Mouse (Mus musculus) cerebellum, adult 18-20 months (tissue): ENCODE data around the gene Prickle3.
A peak's percentile ranks its signal among the peaks of the same experiment; 100 is the strongest.

ENCODE experiments used
- DNase-seq, 2 experiments: peaks; one replicate each; pipeline ENCODE4 v3.0.0; 2021

The Prickle3 gene

GRCm38 (mm10) chrX:7657221-7657639 is at the start of gene Prickle3:
Gene Prickle3, plus strand, starts transcription at chrX:7657260.
- no peak for DNase-seq

GRCm38 (mm10) chrX:7610035-7610434 is 47.0 kb upstream of the Prickle3 start:
- peak; percentile 36 to 42 for DNase-seq

- DNase-seq: peak; percentile 26 to 42
Observed at GRCm38 (mm10) chrX:7610536-7611258, 46.4 kb upstream of the Prickle3 start.

DNA sequence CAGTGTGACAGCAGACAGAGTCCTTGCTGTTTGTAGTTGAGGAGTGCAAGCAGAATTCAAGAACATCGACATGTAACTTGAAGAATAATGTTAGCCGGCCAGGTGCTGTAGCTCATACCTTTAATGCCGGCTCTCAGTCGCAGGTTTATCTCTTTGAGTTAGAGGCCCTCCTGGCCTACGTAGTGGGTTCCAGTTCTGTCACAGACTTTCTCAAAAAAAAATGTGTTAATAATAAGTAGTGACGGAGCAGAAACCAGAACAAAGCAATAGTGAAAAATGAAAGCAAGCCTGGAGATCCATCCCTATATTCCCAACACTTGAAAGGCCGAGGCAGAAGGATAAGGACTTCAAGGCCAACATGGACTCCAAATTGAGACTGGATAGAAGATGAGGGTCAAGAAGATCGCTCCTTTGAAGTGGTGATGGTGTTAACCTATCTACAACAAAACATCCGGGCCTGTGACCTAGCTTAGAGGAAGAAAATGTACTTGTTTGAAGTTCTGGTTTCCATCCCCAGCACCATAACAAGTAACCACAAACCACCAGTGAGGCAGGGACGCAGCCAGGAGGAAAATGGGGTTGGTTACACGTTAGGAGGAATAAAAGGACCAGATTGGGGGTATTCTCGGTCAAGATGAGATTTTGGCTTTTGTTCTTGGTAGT is 39.0 kb upstream of the Prickle3 start:
- DNase-seq: no peak

DNA sequence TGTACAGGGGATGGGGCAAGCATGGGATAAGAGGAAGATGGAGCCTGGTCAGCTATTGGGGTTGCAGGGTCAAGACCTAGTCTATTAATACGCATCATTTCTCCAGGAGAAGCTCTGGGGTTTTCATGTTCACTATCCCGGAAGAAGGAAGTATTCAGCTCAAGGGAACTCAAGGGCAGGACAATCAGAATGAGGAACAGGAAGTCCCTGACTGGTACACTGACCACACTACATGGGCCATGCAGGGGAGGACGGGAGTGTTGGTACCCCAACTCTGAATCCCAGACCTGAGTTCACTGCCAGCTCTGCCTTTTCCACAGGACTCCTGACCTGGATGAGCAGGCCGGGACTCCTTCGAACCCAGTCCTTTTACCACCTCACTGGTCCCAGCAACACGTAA is 24.5 kb upstream of the Prickle3 start:
- no peak for DNase-seq

DNA sequence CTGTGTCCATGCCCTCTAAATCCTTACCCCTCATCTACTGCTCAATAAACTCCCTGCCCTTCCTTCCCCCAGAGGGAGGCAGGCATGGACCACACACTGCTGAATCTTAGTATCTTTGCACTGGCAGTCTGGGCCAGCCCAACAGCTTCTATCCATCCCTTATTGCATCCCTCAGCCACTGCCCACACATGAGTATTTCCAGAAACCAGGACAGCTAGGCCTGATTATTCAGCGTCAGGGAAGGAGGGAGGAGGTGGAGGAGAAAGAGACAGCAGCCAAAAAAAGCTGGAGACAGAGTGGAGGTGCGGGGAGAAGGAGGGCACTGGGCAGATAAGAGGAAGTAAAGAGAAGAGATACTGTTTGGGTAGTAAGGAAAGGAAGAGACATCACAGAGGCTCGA is 22.0 kb upstream of the Prickle3 start:
- no peak for DNase-seq

GRCm38 (mm10) chrX:7638401-7639091 is 18.5 kb upstream of the Prickle3 start, which contains the start of gene Syp:
Gene Syp, plus strand, starts transcription at chrX:7638471.
- peak; percentile 90 to 94 for DNase-seq

DNA sequence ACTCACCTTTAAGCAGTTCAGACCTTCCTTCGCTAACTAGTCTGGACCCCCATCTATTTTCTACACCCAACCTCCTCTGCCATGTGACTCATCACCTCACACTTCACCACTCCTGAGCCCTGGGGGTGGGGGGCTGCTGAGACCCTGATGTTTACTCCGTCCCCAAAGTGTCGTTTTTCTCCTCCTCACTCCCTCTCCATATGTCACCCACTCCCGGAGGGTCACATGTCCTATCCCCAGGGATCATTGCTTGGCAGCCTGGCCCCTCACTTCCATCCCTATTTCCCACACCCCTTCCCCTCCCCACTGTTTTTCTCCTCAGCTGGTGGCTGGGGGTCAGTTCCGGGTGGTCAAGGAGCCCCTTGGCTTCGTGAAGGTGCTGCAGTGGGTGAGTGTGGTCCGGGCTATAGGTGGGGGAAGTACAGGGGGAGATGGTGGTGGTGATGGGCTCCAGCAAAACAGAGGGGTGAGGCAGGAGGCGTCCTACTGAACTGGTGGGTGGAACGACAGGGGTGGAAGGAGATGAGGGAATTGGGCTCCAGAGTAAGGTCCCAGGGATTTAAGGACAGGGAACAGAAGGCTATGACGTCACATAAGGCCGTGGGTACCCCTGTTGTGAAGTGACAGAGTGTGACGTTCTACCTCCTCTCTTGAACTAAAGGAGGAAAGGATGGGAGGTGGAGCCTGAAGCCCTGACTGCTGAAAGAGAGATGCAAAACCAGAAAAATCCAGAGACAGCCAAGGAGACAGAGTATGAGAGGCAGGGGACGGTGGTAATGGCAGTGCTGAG is 17.3 kb upstream of the Prickle3 start:
- peak; percentile 38 to 43 for DNase-seq

DNA sequence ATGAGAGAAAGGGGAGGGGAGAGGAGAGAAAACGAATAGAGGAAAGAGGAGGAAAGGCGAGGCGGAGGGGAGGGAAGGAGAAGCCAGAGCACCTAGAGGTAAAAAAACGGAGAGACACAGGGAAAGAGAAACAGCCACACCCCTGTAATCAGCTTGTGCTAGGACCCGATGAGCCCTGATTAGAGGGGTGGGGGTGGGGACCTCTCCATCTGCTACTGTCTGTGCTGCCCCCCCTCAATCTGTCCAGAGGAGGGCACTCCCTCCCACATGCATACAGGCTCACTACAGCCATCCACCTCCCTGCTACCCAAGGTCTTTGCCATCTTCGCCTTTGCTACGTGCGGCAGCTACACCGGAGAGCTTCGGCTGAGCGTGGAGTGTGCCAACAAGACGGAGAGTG is 16.3 kb upstream of the Prickle3 start:
- DNase-seq: peak; percentile 23 to 34

GRCm38 (mm10) chrX:7645349-7645748 is 11.7 kb upstream of the Prickle3 start:
- DNase-seq: peak; percentile 77 to 82

DNA sequence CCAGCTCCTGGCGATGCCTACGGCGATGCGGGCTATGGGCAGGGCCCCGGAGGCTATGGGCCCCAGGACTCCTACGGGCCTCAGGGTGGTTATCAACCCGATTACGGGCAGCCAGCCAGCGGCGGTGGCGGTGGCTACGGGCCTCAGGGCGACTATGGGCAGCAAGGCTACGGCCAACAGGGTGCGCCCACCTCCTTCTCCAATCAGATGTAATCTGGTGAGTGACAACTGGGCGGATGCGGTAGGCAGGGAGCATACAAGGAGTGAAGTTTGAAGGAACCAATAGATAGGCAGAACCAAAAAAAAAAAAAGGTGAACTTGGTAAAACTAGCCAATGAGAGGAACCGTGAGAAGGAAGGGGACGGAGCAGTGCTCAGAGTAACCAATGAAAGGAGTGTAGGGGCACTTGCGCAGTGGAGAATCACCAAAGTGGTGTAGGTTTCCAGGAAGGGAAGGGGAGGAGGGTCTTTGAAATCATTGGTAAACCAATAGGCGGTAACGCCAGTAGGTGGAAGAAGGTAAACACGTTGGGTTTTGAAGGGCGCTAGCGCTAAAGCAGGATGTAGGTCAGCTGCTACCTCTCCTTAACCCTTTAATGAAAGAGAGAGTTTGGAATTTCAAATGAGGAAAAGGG is 8.3 kb upstream of the Prickle3 start:
- DNase-seq: peak; percentile 54 to 63

DNA sequence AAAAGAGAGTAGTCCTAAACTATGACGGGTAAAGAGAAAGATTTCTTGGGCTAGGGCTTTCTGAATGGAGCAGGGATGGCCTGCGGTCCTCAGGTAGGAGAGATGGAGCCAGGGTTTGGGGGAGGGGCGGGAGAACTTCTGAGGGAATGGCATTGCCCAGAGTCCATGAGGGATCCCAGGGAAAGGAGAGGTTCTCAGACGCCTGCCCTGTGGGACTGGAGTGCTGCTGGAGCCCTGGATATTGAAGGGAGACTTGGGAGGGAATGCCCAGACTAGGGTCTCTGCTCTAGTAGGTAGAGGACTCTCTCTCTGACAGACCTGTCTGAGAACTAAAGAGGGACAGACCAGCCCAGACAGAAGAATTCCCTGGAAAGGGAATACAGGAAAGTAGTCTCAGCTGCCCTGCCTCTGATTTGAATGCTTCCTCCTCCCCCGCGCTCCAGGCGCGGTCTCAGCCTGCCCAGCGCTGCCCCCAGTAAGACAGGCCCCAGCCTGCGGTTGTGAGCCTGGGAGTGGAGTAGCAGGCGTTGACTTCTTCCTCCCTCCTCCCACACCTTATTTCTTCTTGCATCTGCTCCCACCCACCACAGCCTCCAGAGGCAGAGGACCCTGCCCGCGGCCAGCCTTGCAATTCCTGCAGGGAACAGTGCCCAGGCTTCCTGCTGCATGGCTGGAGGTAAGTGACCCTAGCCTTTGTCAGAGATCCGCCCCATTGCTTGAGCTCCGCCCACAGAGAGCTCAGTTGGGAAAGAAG is 1.1 kb downstream of the Prickle3 start:
- DNase-seq: no peak

- no peak for DNase-seq
Observed at GRCm38 (mm10) chrX:7658785-7659589, 1.9 kb downstream of the Prickle3 start.

GRCm38 (mm10) chrX:7661086-7661485 is 4.0 kb downstream of the Prickle3 start:
- no peak for DNase-seq

- DNase-seq: no peak
Observed at GRCm38 (mm10) chrX:7662936-7663335, 5.9 kb downstream of the Prickle3 start.

GRCm38 (mm10) chrX:7664791-7665190 is 7.7 kb downstream of the Prickle3 start:
- DNase-seq: peak; percentile 58 to 76

DNA sequence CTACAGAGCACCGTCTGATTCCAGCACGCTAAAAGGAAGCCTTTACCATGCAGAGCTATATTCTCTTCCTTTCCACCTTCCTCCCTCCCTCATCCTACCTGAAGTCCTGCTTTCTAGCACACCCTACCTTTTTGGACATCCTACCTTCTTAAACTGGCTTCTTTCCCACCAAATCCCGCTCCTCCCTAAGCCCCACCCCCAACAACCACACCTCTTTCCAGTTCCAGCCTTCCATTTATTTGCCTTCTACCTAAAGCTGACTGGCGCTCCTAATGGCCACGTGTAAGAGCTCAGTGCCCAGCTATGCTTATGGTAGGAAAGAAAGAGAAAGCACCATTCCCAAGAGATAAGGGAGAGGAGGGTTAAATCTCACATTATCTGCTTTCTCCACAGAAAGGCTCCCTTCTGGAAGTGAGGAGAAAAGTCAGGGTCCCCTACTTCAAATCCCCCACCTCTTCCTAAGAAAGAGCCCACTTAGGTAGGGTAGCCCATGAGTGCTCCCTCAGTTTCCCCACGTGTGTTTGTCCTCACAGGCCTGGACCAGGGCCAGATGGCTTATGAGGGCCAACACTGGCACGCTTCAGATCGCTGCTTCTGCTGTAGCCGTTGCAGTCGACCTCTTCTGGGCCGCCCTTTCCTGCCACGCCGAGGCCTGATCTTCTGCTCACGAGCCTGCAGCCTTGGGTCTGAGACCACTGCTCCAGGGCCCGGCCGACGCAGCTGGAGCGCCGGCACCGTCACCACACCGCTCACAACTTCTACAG is 8.9 kb downstream of the Prickle3 start:
- no peak for DNase-seq

DNA sequence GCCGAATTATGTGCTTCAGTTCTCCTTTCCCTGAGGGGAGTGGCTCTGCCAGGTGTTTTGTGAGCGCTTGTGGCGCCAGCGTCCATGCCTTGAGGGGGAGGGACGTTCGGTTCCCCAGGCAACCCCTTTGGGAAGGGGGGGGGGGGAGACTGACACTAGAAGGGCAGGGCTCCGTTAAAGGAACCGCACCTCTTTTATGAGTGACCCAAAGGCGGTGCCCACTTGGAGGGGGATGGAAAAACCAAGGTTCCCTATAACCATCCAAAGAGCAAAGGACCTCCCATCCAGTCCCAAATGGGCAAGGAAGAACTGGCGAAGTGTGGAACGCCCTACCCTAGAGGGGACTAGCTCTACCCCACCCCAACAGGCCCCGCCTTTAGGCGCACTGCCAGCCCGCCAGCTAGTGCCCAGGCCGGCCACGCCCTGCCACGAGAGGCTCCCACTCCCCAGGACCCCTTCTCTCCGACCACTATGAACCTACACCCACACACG is 13.4 kb downstream of the Prickle3 start:
- DNase-seq: peak in 1 of 2 experiments; percentile 37

GRCm38 (mm10) chrX:7670921-7671623 is 14.0 kb downstream of the Prickle3 start, which contains the start of gene Plp2:
Gene Plp2, minus strand, starts transcription at chrX:7671390.
- no peak for DNase-seq
